Mouse (Mus musculus) heart, adult 2 months (tissue): Measurements from ENCODE around the gene Itpkb.

Source experiments
- CTCF ChIP-seq: fragments of 200-600 bp; IDR thresholded peaks from 2 replicates; pipeline ENCODE4 v1.8.1; 2022; ENCODE audit warnings: antibody characterized with exemption, mild to moderate bottlenecking, moderate library complexity
- EP300 ChIP-seq: fragments of 200-500 bp; IDR thresholded peaks from 2 replicates; pipeline ENCODE4 v1.6.1; 2011; ENCODE audit warnings: low read depth, low read length, control low read depth; ENCODE audit not compliant: insufficient read depth
- POLR2A ChIP-seq: fragments of 200-500 bp; IDR thresholded peaks from 2 replicates; pipeline ENCODE4 v1.6.1; 2011; ENCODE audit warnings: mild to moderate bottlenecking, low read depth, low read length, control low read depth; ENCODE audit not compliant: insufficient read depth

DNA sequence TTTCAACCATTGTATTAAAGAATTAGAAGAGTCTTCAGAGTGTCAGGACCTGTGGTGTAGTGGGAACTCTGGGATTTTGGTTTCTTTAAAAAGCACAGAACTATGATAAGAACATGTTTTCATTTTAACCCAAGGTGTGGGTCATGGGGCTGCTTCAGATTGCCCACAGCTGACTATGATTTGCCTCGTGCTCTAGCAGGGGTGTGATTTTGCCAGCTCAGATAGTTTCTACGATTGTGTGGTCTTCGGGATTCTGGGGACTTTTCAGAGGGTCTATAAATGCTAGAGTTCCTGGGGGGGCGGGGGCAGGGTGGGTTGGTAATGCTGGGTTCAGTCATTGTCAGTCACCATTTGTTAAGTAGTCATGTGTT is 61.3 kb downstream of the Itpkb start:
- TF ChIP-seq CTCF: no peak
- TF ChIP-seq POLR2A: no peak
- no peak for TF ChIP-seq EP300
